Mouse (Mus musculus) kidney, embryonic 16.5 days (tissue): ENCODE measurements around the gene Pfkfb3. TPM values are rescaled to one million over a fixed set of nuclear protein-coding genes. Genes with fewer than 3 reads are reported as not detected.

ENCODE experiments used
- ATAC-seq: fragments of 200-750 bp; cut with Nextera tagmentation; 2 replicates; pipeline ENCODE4 v1.8.0; 2017; ENCODE audit warnings: moderate TSS enrichment; ENCODE audit not compliant: low FRiP score, low TSS enrichment
- H3K27ac ChIP-seq: fragments of 300-500 bp; sonication (generic); 2 replicates; pipeline ENCODE4 v1.5.1; 2014; ENCODE audit warnings: low read length
- H3K27me3 ChIP-seq: fragments of 300-500 bp; sonication (generic); 2 replicates; pipeline ENCODE4 v1.6.1; 2014; ENCODE audit warnings: low read length, control low read depth, mixed read lengths; ENCODE audit not compliant: insufficient read depth
- H3K36me3 ChIP-seq: fragments of 300-500 bp; sonication (generic); 2 replicates; pipeline ENCODE4 v1.6.1; 2014; ENCODE audit warnings: low read length, control low read depth, mixed read lengths; ENCODE audit not compliant: insufficient read depth
- H3K4me1 ChIP-seq: fragments of 300-500 bp; sonication (generic); 2 replicates; pipeline ENCODE4 v1.6.1; 2014; ENCODE audit warnings: low read length, control low read depth, mixed read lengths; ENCODE audit not compliant: insufficient read depth
- H3K4me2 ChIP-seq: fragments of 300-500 bp; sonication (generic); replicated peaks from 2 replicates; pipeline ENCODE4 v1.6.1; 2014; ENCODE audit warnings: low read depth, low read length
- H3K4me3 ChIP-seq: fragments of 300-500 bp; sonication (generic); 2 replicates; pipeline ENCODE4 v1.5.1; 2014; ENCODE audit warnings: mild to moderate bottlenecking, low read length
- H3K9ac ChIP-seq: fragments of 300-500 bp; sonication (generic); replicated peaks from 2 replicates; pipeline ENCODE4 v1.6.1; 2014; ENCODE audit warnings: low read length
- H3K9me3 ChIP-seq: fragments of 300-500 bp; sonication (generic); 2 replicates; pipeline ENCODE4 v1.6.1; 2016; ENCODE audit warnings: low read length, control low read depth
- WGBS: fragments of 180-500 bp; shearing (Covaris S2); extraction: QIAGEN DNeasy Blood & Tissue Kit; methylation state at CpG from one replicate; pipeline ENCODE4 v1.1.7; 2014; 5-methylcytosine and 5-hydroxymethylcytosine counted together
- polyA plus RNA-seq: library from polyadenylated mRNA; unstranded; fragments of >200 nt; fragmentation: Nextera tagmentation; extraction: Ambion mirVana; gene quantifications from 2 replicates; pipeline ENCODE4 v1.2.1, GENCODE M21; 2015

The Pfkfb3 gene
- polyA plus RNA-seq, 1 experiment from 2014 or later = 11.9 TPM

- Histone ChIP-seq H3K4me3 (no peak overlapping the region), H3K9ac (no peak overlapping the region), H3K27me3 (no peaks in the 10 kb centered on the region), H3K36me3 (no peaks in the 10 kb centered on the region), H3K4me2 (no peak overlapping the region), H3K4me1 (0 out of 2 replicates have a peak, but pooled peaks cover 3% of the 10 kb centered on the region), H3K27ac (no peak overlapping the region), H3K9me3 (no peaks in the 10 kb centered on the region)
- 78% methylated on average over 1 of the region's 1 CpGs for whole genome bisulfite sequencing
- ATAC-seq = no peak
Observed at GRCm38 (mm10) chr2:11458494-11458893, 95.4 kb downstream of the Pfkfb3 start.

- Histone ChIP-seq H3K27me3 (no peaks in the 10 kb centered on the region), H3K4me3 (no peak overlapping the region), H3K9ac (no peak overlapping the region), H3K9me3 (no peaks in the 10 kb centered on the region), H3K4me1 (0 out of 2 replicates have a peak, but pooled peaks cover 3% of the 10 kb centered on the region), H3K4me2 (no peak overlapping the region), H3K27ac (no peak overlapping the region), H3K36me3 (no peaks in the 10 kb centered on the region)
- ATAC-seq = no peak
- WGBS = 60% methylated on average over 7 of the region's 7 CpGs
Observed at GRCm38 (mm10) chr2:11457904-11458303, 96.0 kb downstream of the Pfkfb3 start.

GRCm38 (mm10) chr2:11448711-11449110 lies 105.2 kb downstream of the Pfkfb3 start:
- Histone ChIP-seq H3K4me3 (no peak overlapping the region), H3K27ac (no peak overlapping the region), H3K36me3 (no peaks in the 10 kb centered on the region), H3K9ac (no peak overlapping the region), H3K4me2 (no peak overlapping the region), H3K4me1 (no peaks in the 10 kb centered on the region), H3K9me3 (no peaks in the 10 kb centered on the region), H3K27me3 (no peaks in the 10 kb centered on the region)
- no peak for ATAC-seq
- 90% methylated on average over 3 of the region's 3 CpGs for WGBS

GRCm38 (mm10) chr2:11447865-11448264 lies 106.0 kb downstream of the Pfkfb3 start:
- WGBS = 56% methylated on average over 2 of the region's 2 CpGs
- ATAC-seq = no peak; the same call in 1 of the 2 replicates
- Histone ChIP-seq H3K27ac (peak overlapping the region; percentile 37; the same call in 1 of the 2 replicates), H3K36me3 (no peaks in the 10 kb centered on the region), H3K9ac (no peak overlapping the region), H3K4me2 (no peak overlapping the region), H3K9me3 (no peaks in the 10 kb centered on the region), H3K27me3 (no peaks in the 10 kb centered on the region), H3K4me3 (no peak overlapping the region), H3K4me1 (no peaks in the 10 kb centered on the region)

- H3K27me3 ChIP-seq = no peaks in the 10 kb centered on the region
- no peak overlapping the region for H3K27ac ChIP-seq
- WGBS = 86% methylated on average over 3 of the region's 3 CpGs
- no peak overlapping the region for H3K4me2 ChIP-seq
- H3K9ac ChIP-seq = no peak overlapping the region
- no peaks in the 10 kb centered on the region for H3K9me3 ChIP-seq
- no peaks in the 10 kb centered on the region for H3K4me1 ChIP-seq
- H3K36me3 ChIP-seq = no peaks in the 10 kb centered on the region
- no peak overlapping the region for H3K4me3 ChIP-seq
- ATAC-seq = no peak
Observed at GRCm38 (mm10) chr2:11445722-11446121, 108.2 kb downstream of the Pfkfb3 start.

GRCm38 (mm10) chr2:11441864-11442263 lies 112.0 kb downstream of the Pfkfb3 start:
- no peak overlapping the region for H3K9ac ChIP-seq
- H3K4me3 ChIP-seq = no peak overlapping the region
- no peaks in the 10 kb centered on the region for H3K36me3 ChIP-seq
- WGBS = 43% methylated on average over 4 of the region's 4 CpGs
- no peak overlapping the region for H3K27ac ChIP-seq
- no peak overlapping the region for H3K4me2 ChIP-seq
- H3K4me1 ChIP-seq = no peaks in the 10 kb centered on the region
- H3K27me3 ChIP-seq = no peaks in the 10 kb centered on the region
- no peaks in the 10 kb centered on the region for H3K9me3 ChIP-seq
- ATAC-seq = no peak

- Histone ChIP-seq H3K9ac (no peak overlapping the region), H3K27ac (no peak overlapping the region), H3K4me2 (no peak overlapping the region), H3K9me3 (no peaks in the 10 kb centered on the region), H3K4me1 (no peaks in the 10 kb centered on the region), H3K4me3 (no peak overlapping the region), H3K36me3 (no peaks in the 10 kb centered on the region), H3K27me3 (no peaks in the 10 kb centered on the region)
- 36% methylated on average over 12 of the region's 12 CpGs for WGBS
- no peak for ATAC-seq
Observed at GRCm38 (mm10) chr2:11438231-11438954, 115.5 kb downstream of the Pfkfb3 start.

- no peak for ATAC-seq
- no peaks in the 10 kb centered on the region for H3K9me3 ChIP-seq
- H3K4me2 ChIP-seq = no peak overlapping the region
- no peak overlapping the region for H3K4me3 ChIP-seq
- no peak overlapping the region for H3K27ac ChIP-seq
- H3K36me3 ChIP-seq = no peaks in the 10 kb centered on the region
- H3K9ac ChIP-seq = no peak overlapping the region
- peaks cover 5% of the 10 kb centered on the region; the same call in 1 of the 2 replicates for H3K4me1 ChIP-seq
- 96% methylated on average over 11 of the region's 11 CpGs for WGBS
- no peaks in the 10 kb centered on the region for H3K27me3 ChIP-seq
Observed at GRCm38 (mm10) chr2:11436353-11436752, 117.5 kb downstream of the Pfkfb3 start.

GRCm38 (mm10) chr2:11433353-11433752 lies 120.5 kb downstream of the Pfkfb3 start:
- no peak overlapping the region for H3K9ac ChIP-seq
- peak overlapping the region; percentile 47; the same call in 1 of the 2 replicates for H3K27ac ChIP-seq
- no peaks in the 10 kb centered on the region for H3K27me3 ChIP-seq
- WGBS = 73% methylated on average over 5 of the region's 5 CpGs
- H3K4me1 ChIP-seq = peaks cover 17% of the 10 kb centered on the region
- no peaks in the 10 kb centered on the region for H3K9me3 ChIP-seq
- ATAC-seq = no peak
- no peak overlapping the region for H3K4me2 ChIP-seq
- H3K36me3 ChIP-seq = no peaks in the 10 kb centered on the region
- no peak overlapping the region for H3K4me3 ChIP-seq

GRCm38 (mm10) chr2:11429538-11429937 lies 124.3 kb downstream of the Pfkfb3 start:
- H3K27me3 ChIP-seq = no peaks in the 10 kb centered on the region
- no peak overlapping the region for H3K4me2 ChIP-seq
- no peak overlapping the region for H3K9ac ChIP-seq
- H3K27ac ChIP-seq = peak overlapping the region; percentile 66
- WGBS = 11% methylated on average over 3 of the region's 3 CpGs
- peak; percentile 89 for ATAC-seq
- peaks cover 35% of the 10 kb centered on the region for H3K4me1 ChIP-seq
- no peak overlapping the region for H3K4me3 ChIP-seq
- H3K9me3 ChIP-seq = no peaks in the 10 kb centered on the region
- no peaks in the 10 kb centered on the region for H3K36me3 ChIP-seq
